Mouse (Mus musculus): ENCODE data around the gene Il17re. TPM values are rescaled to one million over a fixed set of nuclear protein-coding genes. Genes with fewer than 3 reads are reported as not detected.

Gene Il17re
- polyA plus RNA-seq (2016; fragmentation: Nextera tagmentation; extraction: Ambion mirVana): 0.36 and 0.41 TPM in 2 replicates

DNA sequence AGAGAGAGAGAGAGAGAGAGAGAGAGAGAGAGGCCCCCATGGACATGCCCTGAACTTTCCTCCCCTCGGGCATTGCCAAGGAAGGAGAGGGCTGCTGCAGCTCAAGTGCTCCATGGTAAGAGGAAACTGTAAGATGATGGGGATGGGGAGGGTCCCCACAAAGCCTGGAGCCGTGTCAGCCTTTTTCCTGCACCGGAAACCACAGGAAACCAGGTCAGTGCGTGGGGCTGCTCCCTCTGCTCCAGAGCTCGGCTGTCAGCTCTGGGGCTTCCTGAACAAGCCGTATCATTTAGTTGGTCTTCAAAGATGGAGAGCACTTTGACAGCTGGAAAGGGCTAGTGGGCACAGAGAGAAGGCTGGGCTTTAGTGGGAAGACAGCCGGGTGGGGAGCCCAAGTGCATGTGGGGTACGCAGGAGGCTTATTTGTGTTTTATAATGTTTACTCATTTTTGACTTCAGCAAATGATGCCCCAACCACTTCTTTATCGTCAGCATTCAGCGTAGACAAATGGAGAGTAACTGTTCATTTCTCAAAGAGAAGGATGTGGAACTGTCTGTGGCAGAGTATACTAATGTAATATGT, at the start of gene Il17re:
TSS of gene Il17re (plus strand) at position 533 of the 583 bp plus-strand sequence.
- 24% methylated on average over 10 of the region's 10 CpGs for WGBS (ENCODE audit: insufficient replicate concordance)
- Histone ChIP-seq H3K27ac (no peak within 1 kb of the TSS), H3K27me3 (replicated peaks) (no peaks in the 10 kb centered on the region), H3K4me3 (no peak within 1 kb of the TSS), H3K4me2 (no peak within 1 kb of the TSS), H3K36me3 (no peaks in the 10 kb centered on the region), H3K4me1 (no peaks in the 10 kb centered on the region), H3K9ac (no peak within 1 kb of the TSS), H3K9me3 (replicated peaks) (no peaks in the 10 kb centered on the region)
- no peak for ATAC-seq

DNA sequence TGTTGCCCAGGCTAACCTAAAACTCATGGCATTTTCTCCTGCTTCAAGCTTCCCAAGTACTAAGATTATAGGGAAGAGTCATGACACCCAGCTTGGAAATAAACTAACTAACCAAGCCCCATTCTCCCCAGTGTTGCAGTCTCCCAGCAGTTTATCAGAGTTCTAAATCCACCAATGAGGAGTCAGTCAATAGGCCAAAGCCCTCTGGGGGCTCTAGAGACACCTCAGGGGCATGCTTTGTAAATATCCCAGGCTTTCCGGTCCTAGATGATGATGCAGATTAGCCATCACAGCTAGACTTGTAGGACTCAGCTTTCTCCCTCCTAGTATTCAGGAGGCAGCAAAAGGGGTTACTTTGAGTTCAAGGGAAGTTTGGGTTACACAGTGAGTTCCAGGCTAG, 48.3 kb upstream of the Il17re start:
- Histone ChIP-seq H3K4me2 (no peak overlapping the region), H3K4me1 (peaks cover under 1% of the 10 kb centered on the region; the same call in 1 of the 2 replicates), H3K27me3 (replicated peaks) (no peaks in the 10 kb centered on the region), H3K27ac (no peak overlapping the region), H3K36me3 (peaks cover 23% of the 10 kb centered on the region), H3K4me3 (no peak overlapping the region), H3K9me3 (replicated peaks) (no peaks in the 10 kb centered on the region), H3K9ac (no peak overlapping the region)
- 58% methylated on average over 1 of the region's 1 CpGs for WGBS (ENCODE audit: insufficient replicate concordance)
- ATAC-seq: no peak

DNA sequence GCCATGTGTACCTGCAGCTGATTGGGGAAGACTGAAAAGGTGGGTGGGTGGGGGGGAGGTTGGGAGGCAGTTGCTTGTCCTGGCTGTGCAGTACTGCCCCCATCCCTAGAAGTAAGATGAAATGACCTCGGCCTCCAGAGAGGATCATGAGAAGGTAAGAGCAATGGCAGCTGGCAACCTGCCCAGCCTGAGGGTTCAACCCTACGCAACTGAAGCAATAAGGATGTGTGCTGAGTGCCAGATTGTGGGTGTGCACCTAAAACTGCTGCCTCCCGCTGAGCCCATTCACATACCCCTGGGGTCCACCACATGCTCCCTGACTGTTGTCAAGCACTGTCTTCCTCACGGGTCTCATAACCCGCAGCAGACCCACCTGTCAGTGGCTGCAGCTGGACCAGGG, 41.9 kb upstream of the Il17re start:
- Histone ChIP-seq H3K27ac (no peak overlapping the region), H3K9ac (no peak overlapping the region), H3K4me3 (no peak overlapping the region), H3K4me1 (peaks cover 26% of the 10 kb centered on the region), H3K4me2 (no peak overlapping the region), H3K9me3 (replicated peaks) (no peaks in the 10 kb centered on the region), H3K36me3 (peaks cover 23% of the 10 kb centered on the region), H3K27me3 (replicated peaks) (no peaks in the 10 kb centered on the region)
- 83% methylated on average over 5 of the region's 5 CpGs for WGBS (ENCODE audit: insufficient replicate concordance)
- no peak for ATAC-seq

DNA sequence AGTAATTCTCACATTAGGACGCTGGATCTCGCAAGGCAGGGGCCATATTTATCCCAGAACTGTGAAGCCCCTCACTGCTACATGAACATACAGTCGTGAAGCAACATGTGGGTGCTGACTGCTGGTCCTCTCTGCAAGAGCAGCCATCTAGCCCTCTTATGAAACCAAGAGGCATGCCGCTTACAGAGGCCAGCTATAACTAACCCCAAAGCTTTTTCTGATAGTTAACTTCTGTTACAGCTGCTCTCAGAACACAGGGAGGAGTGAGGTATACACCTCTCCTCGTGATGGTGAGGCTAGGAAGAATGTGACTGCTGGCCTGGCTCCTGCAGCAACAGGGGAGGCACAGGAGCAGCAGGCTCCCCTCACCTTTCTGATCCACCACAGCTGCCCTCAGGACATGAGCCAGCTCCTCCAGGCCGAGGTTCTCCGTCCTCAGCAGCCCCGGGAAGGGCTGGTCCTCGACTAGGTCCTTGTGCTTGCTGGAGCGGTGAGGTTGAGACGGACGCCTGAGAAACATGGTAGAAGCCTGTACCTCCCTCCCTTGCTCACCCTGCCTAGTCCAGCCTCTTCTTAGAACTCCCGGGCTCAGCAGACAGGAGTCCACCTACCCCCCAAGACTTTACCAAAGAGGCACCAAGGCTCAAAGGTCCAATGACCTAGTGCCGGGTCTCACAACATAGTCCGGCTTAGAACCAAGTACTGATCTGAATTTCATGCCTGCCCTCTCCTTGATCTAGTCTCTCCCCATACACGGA, 39.7 kb upstream of the Il17re start:
- H3K27me3 ChIP-seq (replicated peaks): no peaks in the 10 kb centered on the region
- H3K9me3 ChIP-seq (replicated peaks): no peaks in the 10 kb centered on the region
- peak overlapping the region; percentile 86 for H3K4me2 ChIP-seq
- peak overlapping the region; percentile 64 for H3K4me3 ChIP-seq
- H3K27ac ChIP-seq: peak overlapping the region; percentile 20; the same call in 1 of the 2 replicates
- H3K9ac ChIP-seq: peak overlapping the region; percentile 75
- peak; percentile 71 for ATAC-seq
- peaks cover 23% of the 10 kb centered on the region for H3K36me3 ChIP-seq
- 13% methylated on average over 16 of the region's 16 CpGs for WGBS (ENCODE audit: insufficient replicate concordance)
- H3K4me1 ChIP-seq: peaks cover 26% of the 10 kb centered on the region

DNA sequence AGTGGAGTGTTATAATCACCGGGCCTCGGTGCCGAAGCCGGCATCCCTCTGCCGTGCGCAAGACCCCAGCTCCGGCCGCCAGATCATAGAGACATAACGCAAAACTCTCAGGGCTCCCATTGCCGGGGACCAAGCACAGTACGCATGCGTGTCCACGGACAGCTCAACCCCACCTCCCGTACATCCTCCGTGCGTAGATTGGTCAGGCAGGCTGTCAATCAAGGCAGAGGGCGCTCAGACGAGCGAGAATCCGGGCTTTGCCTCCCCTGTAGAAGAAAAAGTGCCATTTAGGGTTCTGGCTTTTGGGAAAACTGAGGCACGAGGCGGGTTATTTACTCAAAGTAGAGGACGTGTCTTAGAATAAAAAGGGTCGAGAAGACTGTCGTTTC, 39.1 kb upstream of the Il17re start, which contains the start of gene Rpusd3:
TSS of gene Rpusd3 (minus strand) at position 142 of the 389 bp plus-strand sequence.
- H3K27me3 ChIP-seq (replicated peaks): no peaks in the 10 kb centered on the region
- peak; percentile 97 for ATAC-seq

DNA sequence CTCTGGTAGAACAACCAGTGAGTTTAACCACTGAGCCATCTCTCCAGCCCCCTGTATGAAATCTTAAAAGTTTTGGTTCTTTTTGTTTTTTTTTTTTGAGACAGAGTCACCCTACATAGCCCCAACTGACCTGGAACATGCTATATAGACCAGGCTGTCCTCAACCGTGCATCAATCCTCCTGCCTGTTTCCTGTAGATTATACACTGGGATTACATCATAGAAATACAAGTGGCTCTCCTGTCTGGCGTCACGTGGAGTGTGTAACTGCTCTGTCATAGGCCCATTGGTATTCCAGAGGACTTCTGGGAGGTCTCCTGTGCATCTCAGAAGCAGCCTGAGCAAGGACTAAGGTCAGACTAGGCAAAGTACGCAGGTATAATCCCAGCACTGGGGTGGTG, 35.3 kb upstream of the Il17re start:
- ATAC-seq: no peak
- H3K27me3 ChIP-seq (replicated peaks): no peaks in the 10 kb centered on the region
- 33% methylated on average over 4 of the region's 4 CpGs for WGBS (ENCODE audit: insufficient replicate concordance)
- no peak overlapping the region for H3K27ac ChIP-seq
- no peaks in the 10 kb centered on the region for H3K36me3 ChIP-seq
- H3K4me1 ChIP-seq: peaks cover 21% of the 10 kb centered on the region
- H3K4me2 ChIP-seq: no peak overlapping the region
- H3K4me3 ChIP-seq: no peak overlapping the region
- 0 out of 2 replicates have a peak, but pooled peaks cover 5% of the 10 kb centered on the region for H3K9me3 ChIP-seq (replicated peaks)
- no peak overlapping the region for H3K9ac ChIP-seq

More for the DNA sequence above, 39.1 kb upstream of the Il17re start, which contains the start of gene Rpusd3:
- Histone ChIP-seq H3K4me1 (peaks cover 26% of the 10 kb centered on the region), H3K36me3 (peaks cover 23% of the 10 kb centered on the region), H3K27ac (peak within 1 kb of the TSS; percentile 20; the same call in 1 of the 2 replicates), H3K4me2 (peak within 1 kb of the TSS; percentile 86), H3K9me3 (replicated peaks) (no peaks in the 10 kb centered on the region), H3K4me3 (peak within 1 kb of the TSS; percentile 64), H3K9ac (peak within 1 kb of the TSS; percentile 75)
- under 1% methylated on average over 25 of the region's 25 CpGs for WGBS (ENCODE audit: insufficient replicate concordance)

DNA sequence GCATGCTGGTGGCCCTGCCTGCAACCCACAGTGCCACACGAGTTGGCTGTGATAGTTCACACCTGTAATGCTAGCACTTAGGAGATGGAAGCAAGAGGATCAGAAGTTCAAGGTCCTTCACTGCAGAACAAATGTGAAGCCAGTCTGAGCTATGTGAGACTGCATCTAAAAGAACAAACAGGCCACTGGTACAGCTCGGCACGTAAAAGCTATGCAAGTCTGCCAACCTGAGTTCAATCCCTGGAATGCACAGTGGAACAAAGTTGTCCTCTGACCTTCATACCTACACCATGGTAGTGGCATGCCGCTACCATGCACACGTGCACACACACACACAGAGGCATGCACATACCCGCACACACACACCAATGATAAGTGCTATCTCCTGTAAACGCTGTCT, 34.1 kb upstream of the Il17re start:
- 72% methylated on average over 7 of the region's 7 CpGs for WGBS (ENCODE audit: insufficient replicate concordance)
- Histone ChIP-seq H3K36me3 (no peaks in the 10 kb centered on the region), H3K4me2 (no peak overlapping the region), H3K9me3 (replicated peaks) (0 out of 2 replicates have a peak, but pooled peaks cover 5% of the 10 kb centered on the region), H3K9ac (no peak overlapping the region), H3K27ac (no peak overlapping the region), H3K27me3 (replicated peaks) (no peaks in the 10 kb centered on the region), H3K4me3 (no peak overlapping the region), H3K4me1 (peaks cover 14% of the 10 kb centered on the region)
- ATAC-seq: no peak

DNA sequence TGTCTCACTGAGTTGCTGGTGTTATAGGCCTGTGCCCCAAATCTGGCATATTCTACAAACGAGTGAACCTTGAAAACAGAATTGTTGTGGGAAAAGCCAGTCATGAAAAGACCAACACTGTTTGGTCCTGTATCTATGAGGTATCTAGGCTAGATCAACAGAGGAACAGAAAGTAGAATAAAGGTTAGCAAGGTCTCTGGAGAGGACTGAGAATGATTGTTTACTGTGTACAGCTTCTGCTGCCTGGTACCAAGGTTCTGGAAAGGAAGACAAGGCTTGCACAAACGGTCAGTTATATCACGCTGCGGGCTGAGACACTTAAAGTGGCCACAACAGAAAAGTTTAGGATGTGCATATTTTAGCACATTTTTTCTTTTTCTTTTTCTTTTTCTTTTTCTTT, 31.6 kb upstream of the Il17re start:
- no peak for ATAC-seq
- WGBS (ENCODE audit: insufficient replicate concordance): 82% methylated on average over 4 of the region's 4 CpGs
- Histone ChIP-seq H3K27ac (no peak overlapping the region), H3K9me3 (replicated peaks) (0 out of 2 replicates have a peak, but pooled peaks cover 5% of the 10 kb centered on the region), H3K4me2 (no peak overlapping the region), H3K4me1 (no peaks in the 10 kb centered on the region), H3K27me3 (replicated peaks) (no peaks in the 10 kb centered on the region), H3K4me3 (no peak overlapping the region), H3K9ac (no peak overlapping the region), H3K36me3 (no peaks in the 10 kb centered on the region)

DNA sequence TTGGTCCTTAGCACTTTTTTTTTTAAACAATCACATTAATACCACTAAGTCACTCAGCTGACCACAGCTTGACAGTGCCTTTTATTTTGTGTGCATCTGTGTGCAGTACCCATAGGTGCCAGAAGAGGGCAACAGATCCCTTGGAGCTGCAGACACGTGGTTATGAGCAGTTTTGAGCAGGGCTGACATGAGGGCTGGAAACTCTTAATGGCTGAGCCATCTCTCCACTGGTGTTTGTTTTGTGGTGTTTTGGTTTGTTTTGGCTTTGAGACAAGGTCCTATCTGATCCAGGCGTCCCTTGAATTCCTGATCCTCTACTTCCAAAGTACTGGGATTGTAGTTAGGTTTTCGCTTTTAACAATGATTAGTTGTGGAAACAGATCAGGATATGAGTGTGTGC, 30.9 kb upstream of the Il17re start:
- no peak overlapping the region for H3K4me3 ChIP-seq
- no peak overlapping the region for H3K9ac ChIP-seq
- no peak overlapping the region for H3K4me2 ChIP-seq
- 0 out of 2 replicates have a peak, but pooled peaks cover 5% of the 10 kb centered on the region for H3K9me3 ChIP-seq (replicated peaks)
- no peak overlapping the region for H3K27ac ChIP-seq
- H3K36me3 ChIP-seq: no peaks in the 10 kb centered on the region
- H3K4me1 ChIP-seq: no peaks in the 10 kb centered on the region
- ATAC-seq: no peak
- WGBS (ENCODE audit: insufficient replicate concordance): 58% methylated on average over 3 of the region's 3 CpGs
- no peaks in the 10 kb centered on the region for H3K27me3 ChIP-seq (replicated peaks)

DNA sequence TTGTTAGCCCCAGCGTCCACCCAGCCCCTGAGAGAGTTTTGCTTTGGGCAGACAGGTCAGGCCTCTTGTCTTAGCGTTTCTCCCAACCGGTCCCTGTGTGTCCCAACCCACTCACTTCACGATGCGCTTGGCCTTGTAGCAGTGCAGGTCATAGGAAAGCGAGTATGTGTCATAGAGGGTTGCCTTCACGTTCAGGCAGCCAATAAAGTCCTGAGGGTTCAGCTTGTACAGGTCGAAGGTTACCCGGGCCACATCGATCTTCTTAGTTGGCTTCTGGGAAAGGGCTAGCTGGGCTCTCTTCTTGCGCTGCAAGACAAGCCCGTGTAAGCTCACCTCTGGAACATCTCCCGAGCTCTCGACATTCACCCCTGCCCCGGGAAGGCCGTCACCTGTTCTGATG, 30.3 kb upstream of the Il17re start:
- Histone ChIP-seq H3K36me3 (no peaks in the 10 kb centered on the region), H3K9ac (no peak overlapping the region), H3K27me3 (replicated peaks) (no peaks in the 10 kb centered on the region; the same call in 1 of the 2 replicates), H3K27ac (no peak overlapping the region), H3K4me3 (no peak overlapping the region), H3K4me1 (no peaks in the 10 kb centered on the region), H3K9me3 (replicated peaks) (0 out of 2 replicates have a peak, but pooled peaks cover 5% of the 10 kb centered on the region), H3K4me2 (no peak overlapping the region)
- 0 out of 2 replicates have a peak, but pooled peaks have one; percentile 20 for ATAC-seq
- WGBS (ENCODE audit: insufficient replicate concordance): 79% methylated on average over 16 of the region's 16 CpGs

DNA sequence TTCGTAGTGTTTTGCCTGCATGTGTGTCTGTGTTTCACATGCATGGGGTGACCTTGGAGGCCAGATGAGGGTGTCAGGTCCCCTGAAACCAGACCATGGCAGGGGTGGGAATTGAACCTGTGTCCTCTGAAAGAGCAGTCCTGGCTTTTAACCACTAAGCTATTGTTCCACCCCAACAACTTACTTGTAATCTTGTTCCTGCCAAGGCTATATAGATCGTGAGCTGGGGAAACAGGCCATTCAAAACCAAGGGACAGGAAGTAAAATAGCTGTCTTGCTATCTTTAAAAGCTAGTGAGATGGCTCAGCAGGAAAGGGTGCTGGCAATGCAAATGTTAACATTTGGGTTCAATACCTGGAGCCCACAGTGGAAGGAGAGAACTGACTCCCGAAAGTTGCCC, 28.3 kb upstream of the Il17re start:
- ATAC-seq: no peak
- Histone ChIP-seq H3K27me3 (replicated peaks) (no peaks in the 10 kb centered on the region; the same call in 1 of the 2 replicates), H3K4me3 (no peak overlapping the region), H3K36me3 (no peaks in the 10 kb centered on the region), H3K27ac (no peak overlapping the region), H3K4me2 (no peak overlapping the region), H3K4me1 (no peaks in the 10 kb centered on the region), H3K9me3 (replicated peaks) (0 out of 2 replicates have a peak, but pooled peaks cover 5% of the 10 kb centered on the region), H3K9ac (no peak overlapping the region)
- WGBS (ENCODE audit: insufficient replicate concordance): 50% methylated on average over 3 of the region's 3 CpGs

DNA sequence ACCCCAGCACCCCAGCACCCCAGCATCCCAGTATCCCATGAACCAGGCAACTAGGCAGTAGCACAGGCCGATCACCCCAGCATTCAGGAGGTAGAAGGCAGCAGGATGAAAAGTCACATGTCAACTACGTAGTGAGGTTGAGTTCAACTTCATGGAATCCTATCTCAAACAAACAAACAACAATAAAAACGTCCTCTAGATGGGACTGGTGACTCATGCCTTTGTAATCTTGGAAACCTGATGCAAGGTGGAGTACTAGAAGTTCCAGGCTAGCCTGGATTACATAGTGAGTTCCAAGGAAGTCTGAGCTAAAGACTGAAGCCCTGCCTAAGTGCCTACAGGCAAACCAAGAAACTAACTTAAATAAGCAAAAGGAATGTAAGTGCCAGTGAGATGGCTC, 27.4 kb upstream of the Il17re start:
- Histone ChIP-seq H3K27me3 (replicated peaks) (peaks cover 5% of the 10 kb centered on the region; the same call in 1 of the 2 replicates), H3K4me3 (no peak overlapping the region), H3K36me3 (no peaks in the 10 kb centered on the region), H3K27ac (no peak overlapping the region), H3K9me3 (replicated peaks) (0 out of 2 replicates have a peak, but pooled peaks cover 5% of the 10 kb centered on the region), H3K4me1 (no peaks in the 10 kb centered on the region), H3K4me2 (no peak overlapping the region), H3K9ac (no peak overlapping the region)
- no peak for ATAC-seq
- WGBS (ENCODE audit: insufficient replicate concordance): 49% methylated on average over 3 of the region's 3 CpGs
